Mouse (Mus musculus): ENCODE data around the gene Acbd5.

Acbd5 gene

GRCm38 (mm10) chr2:23052523-23052922 lies 15.4 kb upstream of the Acbd5 start:
- intact Hi-C loops (cut with DNase I): no loop called here

- intact Hi-C loops (cut with DNase I): no loop called here
These were observed 387 bp downstream of the Acbd5 start for GRCm38 (mm10) chr2:23068370-23068737.

- intact Hi-C loops (cut with DNase I): no loop called here
These were observed 1.2 kb downstream of the Acbd5 start for GRCm38 (mm10) chr2:23068894-23069744.

- intact Hi-C loops (cut with DNase I): no loop called here
These were observed 2.5 kb downstream of the Acbd5 start for GRCm38 (mm10) chr2:23070491-23070890.

- intact Hi-C loops (cut with DNase I): no loop called here
These were observed 3.4 kb downstream of the Acbd5 start for GRCm38 (mm10) chr2:23071406-23071805.

GRCm38 (mm10) chr2:23075846-23076245 lies 7.9 kb downstream of the Acbd5 start:
- intact Hi-C loops (cut with DNase I): no loop called here

GRCm38 (mm10) chr2:23076783-23077182 lies 8.8 kb downstream of the Acbd5 start:
- intact Hi-C loops (cut with DNase I): no loop called here

GRCm38 (mm10) chr2:23077693-23078092 lies 9.7 kb downstream of the Acbd5 start:
- intact Hi-C loops (cut with DNase I): no loop called here

GRCm38 (mm10) chr2:23078588-23078987 lies 10.6 kb downstream of the Acbd5 start:
- intact Hi-C loops (cut with DNase I): no loop called here

GRCm38 (mm10) chr2:23084540-23084939 lies 16.6 kb downstream of the Acbd5 start:
- intact Hi-C loops (cut with DNase I): no loop called here

- intact Hi-C loops (cut with DNase I): loop anchor here (5.0 to 10.0 kb wide), 2 partner anchors 50 to 197 kb away; partner anchors contain the start of genes Abi1 and Pdss1
These were observed 24.2 kb downstream of the Acbd5 start for GRCm38 (mm10) chr2:23092216-23092615.

- intact Hi-C loops (cut with DNase I): loop anchor here (10.0 kb wide), 1 partner anchor 202 kb away; the partner anchor contains the start of gene Pdss1
These were observed 29.1 kb downstream of the Acbd5 start for GRCm38 (mm10) chr2:23097028-23097427.

- intact Hi-C loops (cut with DNase I): no loop called here
These were observed 34.3 kb downstream of the Acbd5 start for GRCm38 (mm10) chr2:23102266-23102665.

GRCm38 (mm10) chr2:23119573-23119972 lies 51.6 kb downstream of the Acbd5 start:
- intact Hi-C loops (cut with DNase I): no loop called here

GRCm38 (mm10) chr2:23155199-23155621 lies 87.2 kb downstream of the Acbd5 start:
- intact Hi-C loops (cut with DNase I): loop anchor here (5.0 kb wide), 1 partner anchor 258 kb away; the partner anchor contains the start of gene Pdss1

- intact Hi-C loops (cut with DNase I): loop anchor here (5.0 kb wide), 1 partner anchor 259 kb away; the partner anchor contains the start of gene Pdss1
These were observed 88.0 kb downstream of the Acbd5 start, which contains the start of the genes Mastl and Yme1l1 for GRCm38 (mm10) chr2:23155777-23156607. TSS of gene Mastl (minus strand) at chr2:23156024. TSS of gene Yme1l1 (plus strand) at chr2:23156369.

GRCm38 (mm10) chr2:23156608-23157081 lies 88.7 kb downstream of the Acbd5 start:
- intact Hi-C loops (cut with DNase I): loop anchor here (5.0 kb wide), 1 partner anchor 259 kb away; the partner anchor contains the start of gene Pdss1
